Mouse (Mus musculus): ENCODE results near the gene Sumf1. TPM values are rescaled to one million over a fixed set of nuclear protein-coding genes. Genes with fewer than 3 reads are reported as not detected.
A peak's percentile ranks its signal among the peaks of the same experiment; 100 is the strongest.

Gene Sumf1
- total RNA-seq (2014; rRNA removed) (18.1 and 23.0 TPM in 2 replicates), polyA plus RNA-seq (2015; fragmentation: Nextera tagmentation; extraction: Ambion mirVana) (12.3 and 13.7 TPM in 2 replicates)

GRCm38 (mm10) chr6:108184847-108185684 lies at the start of gene Sumf1:
Sumf1 (minus strand) TSS chr6:108185582.
- Histone ChIP-seq H3K36me3 (ENCODE audit: insufficient read depth, low read length) (no peaks in the 10 kb centered on the region), H3K4me3 (ENCODE audit: low read depth, low read length) (peak within 1 kb of the TSS; percentile 83), H3K9me3 (ENCODE audit: low read length) (no peaks in the 10 kb centered on the region), H3K27ac (ENCODE audit: low read depth, low read length) (no peak within 1 kb of the TSS), H3K4me1 (ENCODE audit: insufficient read depth, low read length) (peaks cover 6% of the 10 kb centered on the region; the same call in 1 of the 2 replicates), H3K27me3 (ENCODE audit: insufficient read depth, low read length) (no peaks in the 10 kb centered on the region), H3K9ac (replicated peaks; ENCODE audit: low read length, poor library complexity, severe bottlenecking) (peak within 1 kb of the TSS; percentile 70), H3K4me2 (ENCODE audit: low read depth, low read length, poor library complexity, severe bottlenecking) (peak within 1 kb of the TSS; percentile 98)
- peak; percentile 96 for DNase-seq (ENCODE audit: low spot score)
- TF ChIP-seq CTCF (IDR thresholded peaks at IDR 0.05): no peak
- ATAC-seq (ENCODE audit: low FRiP score): peak; percentile 92
- 5% methylated on average over 42 of the region's 49 CpGs for WGBS

GRCm38 (mm10) chr6:108234536-108234935 lies 49.2 kb upstream of the Sumf1 start:
- 81% methylated on average over 6 of the region's 6 CpGs for WGBS
- no peak for DNase-seq (ENCODE audit: low spot score)
- no peaks in the 10 kb centered on the region; the same call in 1 of the 2 replicates for H3K4me1 ChIP-seq (ENCODE audit: insufficient read depth, low read length)

GRCm38 (mm10) chr6:108233070-108233469 lies 47.7 kb upstream of the Sumf1 start:
- 80% methylated on average over 6 of the region's 6 CpGs for WGBS
- Histone ChIP-seq H3K27ac (ENCODE audit: low read depth, low read length) (no peak overlapping the region), H3K9ac (replicated peaks; ENCODE audit: low read length, poor library complexity, severe bottlenecking) (no peak overlapping the region), H3K4me2 (ENCODE audit: low read depth, low read length, poor library complexity, severe bottlenecking) (no peak overlapping the region), H3K9me3 (ENCODE audit: low read length) (no peaks in the 10 kb centered on the region), H3K4me1 (ENCODE audit: insufficient read depth, low read length) (no peaks in the 10 kb centered on the region; the same call in 1 of the 2 replicates), H3K27me3 (ENCODE audit: insufficient read depth, low read length) (no peaks in the 10 kb centered on the region), H3K4me3 (ENCODE audit: low read depth, low read length) (no peak overlapping the region), H3K36me3 (ENCODE audit: insufficient read depth, low read length) (no peaks in the 10 kb centered on the region)
- no peak for DNase-seq (ENCODE audit: low spot score)
- TF ChIP-seq CTCF (IDR thresholded peaks at IDR 0.05): no peak
- ATAC-seq (ENCODE audit: low FRiP score): no peak

More at GRCm38 (mm10) chr6:108234536-108234935, 49.2 kb upstream of the Sumf1 start:
- no peaks in the 10 kb centered on the region for H3K9me3 ChIP-seq (ENCODE audit: low read length)
- no peaks in the 10 kb centered on the region for H3K36me3 ChIP-seq (ENCODE audit: insufficient read depth, low read length)
- H3K27me3 ChIP-seq (ENCODE audit: insufficient read depth, low read length): no peaks in the 10 kb centered on the region
- no peak for TF ChIP-seq CTCF (IDR thresholded peaks at IDR 0.05)
- no peak overlapping the region for H3K4me3 ChIP-seq (ENCODE audit: low read depth, low read length)
- no peak overlapping the region for H3K9ac ChIP-seq (replicated peaks; ENCODE audit: low read length, poor library complexity, severe bottlenecking)
- no peak overlapping the region for H3K4me2 ChIP-seq (ENCODE audit: low read depth, low read length, poor library complexity, severe bottlenecking)
- H3K27ac ChIP-seq (ENCODE audit: low read depth, low read length): no peak overlapping the region
- ATAC-seq (ENCODE audit: low FRiP score): no peak

GRCm38 (mm10) chr6:108231892-108232710 lies 46.7 kb upstream of the Sumf1 start:
- Histone ChIP-seq H3K4me2 (ENCODE audit: low read depth, low read length, poor library complexity, severe bottlenecking) (no peak overlapping the region), H3K9me3 (ENCODE audit: low read length) (no peaks in the 10 kb centered on the region), H3K4me1 (ENCODE audit: insufficient read depth, low read length) (no peaks in the 10 kb centered on the region; the same call in 1 of the 2 replicates), H3K27ac (ENCODE audit: low read depth, low read length) (no peak overlapping the region), H3K27me3 (ENCODE audit: insufficient read depth, low read length) (no peaks in the 10 kb centered on the region), H3K36me3 (ENCODE audit: insufficient read depth, low read length) (no peaks in the 10 kb centered on the region), H3K4me3 (ENCODE audit: low read depth, low read length) (no peak overlapping the region), H3K9ac (replicated peaks; ENCODE audit: low read length, poor library complexity, severe bottlenecking) (no peak overlapping the region)
- ATAC-seq (ENCODE audit: low FRiP score): no peak
- 83% methylated on average over 11 of the region's 11 CpGs for WGBS
- peak; percentile 30 for TF ChIP-seq CTCF (IDR thresholded peaks at IDR 0.05)
- no peak for DNase-seq (ENCODE audit: low spot score)

- no peak overlapping the region for H3K4me3 ChIP-seq (ENCODE audit: low read depth, low read length)
- no peaks in the 10 kb centered on the region for H3K4me1 ChIP-seq (ENCODE audit: insufficient read depth, low read length)
- ATAC-seq (ENCODE audit: low FRiP score) (no peak), DNase-seq (ENCODE audit: low spot score) (no peak)
- H3K4me2 ChIP-seq (ENCODE audit: low read depth, low read length, poor library complexity, severe bottlenecking): no peak overlapping the region
- H3K27me3 ChIP-seq (ENCODE audit: insufficient read depth, low read length): no peaks in the 10 kb centered on the region
- WGBS: 92% methylated on average over 3 of the region's 3 CpGs
- TF ChIP-seq CTCF (IDR thresholded peaks at IDR 0.05): no peak
- H3K9me3 ChIP-seq (ENCODE audit: low read length): no peaks in the 10 kb centered on the region
- H3K9ac ChIP-seq (replicated peaks; ENCODE audit: low read length, poor library complexity, severe bottlenecking): no peak overlapping the region
- no peak overlapping the region for H3K27ac ChIP-seq (ENCODE audit: low read depth, low read length)
- no peaks in the 10 kb centered on the region for H3K36me3 ChIP-seq (ENCODE audit: insufficient read depth, low read length)
These were observed 45.2 kb upstream of the Sumf1 start for GRCm38 (mm10) chr6:108230608-108231007.
